ENCODE assay signal across 8 mouse cellular contexts in genomic region chr8:125128305-125128704, GRCm38 (mm10).
DNase-seq lines count a peak whose midpoint lies in the region; ATAC-seq and TF ChIP-seq lines count a peak whose summit lies in the region.

No protein-coding gene starts in this region.

- H3K27ac ChIP-seq in midbrain, embryonic 11.5 days (ENCODE audit: low read depth, low read length), result no peak overlapping the region
- no peak overlapping the region for H3K27ac ChIP-seq in midbrain, embryonic 15.5 days
- no peak overlapping the region for H3K27ac ChIP-seq in hindbrain, embryonic 16.5 days (ENCODE audit: low read depth, low read length)
- no peak overlapping the region for H3K27ac ChIP-seq in midbrain, postnatal 0 days (ENCODE audit: low read depth, low read length)

- no peak for ATAC-seq in midbrain, embryonic 11.5 days (ENCODE audit: low FRiP score)
- no peak for ATAC-seq in midbrain, embryonic 15.5 days (replicated peaks)
- ATAC-seq in hindbrain, embryonic 16.5 days, result 0 out of 2 replicates have a peak, but pooled peaks have one; percentile 54
- ATAC-seq in midbrain, postnatal 0 days (ENCODE audit: low FRiP score), result no peak
- ATAC-seq in monocyte, adult 5-6 weeks (replicated peaks; ENCODE audit: insufficient number of reproducible peaks, low FRiP score, low TSS enrichment, poor library complexity, severe bottlenecking), result no peak

- no peaks in the 10 kb centered on the region for H3K36me3 ChIP-seq in midbrain, embryonic 11.5 days (ENCODE audit: control insufficient read depth, insufficient read depth, low read length)
- no peaks in the 10 kb centered on the region for H3K36me3 ChIP-seq in midbrain, embryonic 15.5 days (replicated peaks)
- no peaks in the 10 kb centered on the region for H3K36me3 ChIP-seq in hindbrain, embryonic 16.5 days (ENCODE audit: control insufficient read depth, insufficient read depth, low read length)
- no peaks in the 10 kb centered on the region for H3K36me3 ChIP-seq in midbrain, postnatal 0 days (ENCODE audit: insufficient read depth, low read length)

- H3K4me1 ChIP-seq in midbrain, embryonic 11.5 days (ENCODE audit: control insufficient read depth, insufficient read depth, low read length), result no peaks in the 10 kb centered on the region
- no peaks in the 10 kb centered on the region for H3K4me1 ChIP-seq in midbrain, embryonic 15.5 days
- H3K4me1 ChIP-seq in hindbrain, embryonic 16.5 days (ENCODE audit: control insufficient read depth, insufficient read depth, low read depth, low read length), result no peaks in the 10 kb centered on the region
- H3K4me1 ChIP-seq in midbrain, postnatal 0 days (ENCODE audit: insufficient read depth, low read length), result no peaks in the 10 kb centered on the region

- WGBS in midbrain, embryonic 11.5 days, result 27% methylated on average over 6 of the region's 6 CpGs
- WGBS in midbrain, embryonic 15.5 days, result 21% methylated on average over 6 of the region's 6 CpGs
- WGBS in hindbrain, embryonic 16.5 days, result 28% methylated on average over 6 of the region's 6 CpGs
- 17% methylated on average over 6 of the region's 6 CpGs for WGBS in midbrain, postnatal 0 days

- no peak overlapping the region for H3K4me3 ChIP-seq in midbrain, embryonic 11.5 days (ENCODE audit: low read depth, low read length)
- H3K4me3 ChIP-seq in midbrain, embryonic 15.5 days, result no peak overlapping the region
- H3K4me3 ChIP-seq in hindbrain, embryonic 16.5 days (ENCODE audit: low read length), result no peak overlapping the region
- H3K4me3 ChIP-seq in midbrain, postnatal 0 days (ENCODE audit: low read depth, low read length), result no peak overlapping the region

- H3K9me3 ChIP-seq in midbrain, embryonic 11.5 days (ENCODE audit: control insufficient read depth, low read length), result no peaks in the 10 kb centered on the region
- H3K9me3 ChIP-seq in midbrain, embryonic 15.5 days, result no peaks in the 10 kb centered on the region
- no peaks in the 10 kb centered on the region for H3K9me3 ChIP-seq in hindbrain, embryonic 16.5 days (ENCODE audit: control insufficient read depth, low read length)
- H3K9me3 ChIP-seq in midbrain, postnatal 0 days (ENCODE audit: low read length), result no peaks in the 10 kb centered on the region

- peak; percentile 25 for DNase-seq in gastrocnemius, adult 18-20 months (ENCODE audit: low spot score)
- DNase-seq in gastrocnemius, postnatal 36 days, result no peak
- DNase-seq in midbrain, embryonic 11.5 days (ENCODE audit: low spot score, missing footprints), result peak; percentile 96
- DNase-seq in adrenal gland, postnatal 36 days, result peak; percentile 29 to 56
- peak; percentile 66 for DNase-seq in midbrain, postnatal 0 days (ENCODE audit: low spot score)

- TF ChIP-seq CTCF in midbrain, postnatal 0 days (IDR thresholded peaks at IDR 0.05), result peak; percentile 87

- no peaks in the 10 kb centered on the region for H3K27me3 ChIP-seq in midbrain, embryonic 11.5 days (ENCODE audit: control insufficient read depth, insufficient read depth, low read length)
- H3K27me3 ChIP-seq in midbrain, embryonic 15.5 days (replicated peaks), result no peaks in the 10 kb centered on the region
- H3K27me3 ChIP-seq in hindbrain, embryonic 16.5 days (replicated peaks; ENCODE audit: control insufficient read depth, insufficient read depth, low read length), result no peaks in the 10 kb centered on the region; the same call in none of the 2 replicates
- no peaks in the 10 kb centered on the region; the same call in 1 of the 2 replicates for H3K27me3 ChIP-seq in midbrain, postnatal 0 days (ENCODE audit: insufficient read depth, low read length)

- H3K4me2 ChIP-seq in midbrain, embryonic 11.5 days, result no peak overlapping the region
- H3K4me2 ChIP-seq in midbrain, embryonic 15.5 days, result no peak overlapping the region
- H3K4me2 ChIP-seq in hindbrain, embryonic 16.5 days (ENCODE audit: low read length), result no peak overlapping the region
- H3K4me2 ChIP-seq in midbrain, postnatal 0 days (ENCODE audit: low read depth, low read length, poor library complexity, severe bottlenecking), result no peak overlapping the region

- H3K9ac ChIP-seq in midbrain, embryonic 11.5 days (ENCODE audit: low read length), result no peak overlapping the region
- no peak overlapping the region for H3K9ac ChIP-seq in midbrain, embryonic 15.5 days
- H3K9ac ChIP-seq in hindbrain, embryonic 16.5 days (ENCODE audit: low read depth, low read length), result no peak overlapping the region
- no peak overlapping the region for H3K9ac ChIP-seq in midbrain, postnatal 0 days (replicated peaks; ENCODE audit: low read length, poor library complexity, severe bottlenecking)

- intact Hi-C loops in gastrocnemius, postnatal 36 days (cut with DNase I), result loop anchor here (5.0 kb wide), 1 partner anchor 61 kb away; no protein-coding TSS in a partner anchor

Comparison
In these comparisons a context has a peak if more than half of its experiments do, and no peak if none do; other contexts are left out.
1. DNase-seq: peak in gastrocnemius, adult 18-20 months (single experiment), midbrain, embryonic 11.5 days (single experiment), adrenal gland, postnatal 36 days (2 of 2) and midbrain, postnatal 0 days (single experiment); none in gastrocnemius, postnatal 36 days (0 of 2).